Mouse (Mus musculus) gastrocnemius, adult 18-20 months (tissue): Measurements from ENCODE around the gene Wfikkn2. TPM values are rescaled to one million over a fixed set of nuclear protein-coding genes. Genes with fewer than 3 reads are reported as not detected.

Experiments
- DNase-seq: peaks from one replicate; pipeline ENCODE4 v3.0.0; 2021; ENCODE audit warnings: low spot score
- total RNA-seq, 2 experiments: library from RNA; stranded (reverse); gene quantifications; 2 replicates each; pipeline ENCODE4 v1.2.3; 2021

Gene Wfikkn2
- total RNA-seq, 2 experiments from 2014 or later = 11.1 to 12.6 TPM

GRCm38 (mm10) chr11:94196311-94196710, 49.5 kb downstream of the Wfikkn2 start:
- DNase-seq = no peak

DNA sequence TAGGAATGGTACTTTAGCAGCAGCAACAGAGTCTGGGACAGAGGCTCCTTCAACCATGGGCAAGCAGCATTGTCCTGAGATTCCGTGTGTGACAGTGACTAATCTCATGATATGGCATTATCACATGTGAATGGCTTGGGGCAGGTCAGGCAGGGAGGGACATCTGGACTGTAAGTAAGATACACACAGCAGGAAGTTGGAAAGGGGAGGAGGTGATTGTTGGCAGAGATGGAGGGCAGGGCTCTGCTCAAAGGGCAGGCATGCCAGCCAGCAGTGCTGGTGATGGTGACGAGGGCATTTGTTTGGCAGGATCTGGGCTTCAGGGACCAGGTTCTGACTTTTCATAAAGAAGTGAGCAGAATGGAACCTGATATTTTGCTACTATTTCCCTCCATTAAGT, 52.7 kb downstream of the Wfikkn2 start:
- no peak for DNase-seq

DNA sequence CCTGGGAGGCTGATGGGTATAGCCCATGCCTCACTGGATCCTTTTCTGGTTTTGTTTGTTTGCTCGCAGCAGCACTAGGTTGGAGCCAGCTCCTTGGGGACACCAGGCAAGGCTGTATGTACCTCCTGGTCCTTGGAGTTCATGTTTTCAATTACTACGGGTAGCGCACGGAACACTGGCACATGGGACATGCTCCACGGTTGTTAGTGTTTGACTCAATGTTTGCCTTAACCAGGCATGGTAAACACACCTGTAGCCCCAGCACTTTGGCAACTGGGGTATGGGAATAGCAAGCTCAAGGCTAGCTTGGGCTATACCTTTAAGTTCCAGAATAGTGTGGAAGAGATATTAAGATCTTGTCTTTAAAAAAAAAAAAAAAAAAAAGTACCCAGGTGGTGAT, 55.1 kb downstream of the Wfikkn2 start:
- no peak for DNase-seq

GRCm38 (mm10) chr11:94189579-94189978, 56.2 kb downstream of the Wfikkn2 start:
- DNase-seq = no peak

Other genes starting within 250 kb of the Wfikkn2 start
- gene Spag9, start 249.9 kb downstream of the Wfikkn2 start, total RNA-seq = 100 to 1,000 TPM; 134 to 170 TPM
- 100 to 1,000 TPM; 215 to 238 TPM for gene Tob1, start 34.6 kb downstream of the Wfikkn2 start, total RNA-seq
- gene Gm21885, start 35.9 kb upstream of the Wfikkn2 start, total RNA-seq = not detected
- 10 to 100 TPM; 30.3 to 44.2 TPM for gene Luc7l3, start 76.0 kb upstream of the Wfikkn2 start, total RNA-seq
- 100 to 1,000 TPM; 245 to 246 TPM for gene Ankrd40, start 82.0 kb upstream of the Wfikkn2 start, total RNA-seq
- gene Abcc3, start 147.0 kb upstream of the Wfikkn2 start, total RNA-seq = under 1 TPM; 0.25 to 0.62 TPM
- 1 to 10 TPM in 1 of 2 experiments, under 1 TPM in 1; 0.94 to 1.3 TPM for gene Cacna1g, start 228.2 kb upstream of the Wfikkn2 start, total RNA-seq
- gene Spata20, start 240.2 kb upstream of the Wfikkn2 start, total RNA-seq = not detected